Mouse (Mus musculus) liver, adult (tissue): ENCODE results near the gene Coro2b.

Experiments used
- GATA4 ChIP-seq: IDR thresholded peaks from 2 replicates; pipeline ENCODE4 v1.6.1; 2014; ENCODE audit warnings: mild to moderate bottlenecking, low read length; ENCODE audit not compliant: insufficient replicate concordance

Coro2b gene

DNA sequence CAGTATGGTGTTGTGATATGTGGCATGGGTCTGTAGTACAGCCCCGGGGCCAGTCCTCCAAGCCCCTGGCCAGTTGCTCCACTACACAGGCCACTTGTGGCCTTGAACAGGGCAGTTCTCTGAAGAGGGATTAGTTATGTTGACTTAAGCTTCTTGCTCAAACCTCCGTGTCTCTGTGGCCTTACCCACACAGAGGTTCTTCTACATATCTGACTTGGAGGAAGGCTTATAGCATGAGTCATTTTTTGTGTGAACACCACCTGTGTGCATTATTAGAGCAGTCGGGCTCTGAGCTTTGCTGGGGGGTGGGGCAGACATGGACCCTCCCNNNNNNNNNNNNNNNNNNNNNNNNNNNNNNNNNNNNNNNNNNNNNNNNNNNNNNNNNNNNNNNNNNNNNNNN, 162.6 kb downstream of the Coro2b start:
- TF ChIP-seq GATA4, result no peak

DNA sequence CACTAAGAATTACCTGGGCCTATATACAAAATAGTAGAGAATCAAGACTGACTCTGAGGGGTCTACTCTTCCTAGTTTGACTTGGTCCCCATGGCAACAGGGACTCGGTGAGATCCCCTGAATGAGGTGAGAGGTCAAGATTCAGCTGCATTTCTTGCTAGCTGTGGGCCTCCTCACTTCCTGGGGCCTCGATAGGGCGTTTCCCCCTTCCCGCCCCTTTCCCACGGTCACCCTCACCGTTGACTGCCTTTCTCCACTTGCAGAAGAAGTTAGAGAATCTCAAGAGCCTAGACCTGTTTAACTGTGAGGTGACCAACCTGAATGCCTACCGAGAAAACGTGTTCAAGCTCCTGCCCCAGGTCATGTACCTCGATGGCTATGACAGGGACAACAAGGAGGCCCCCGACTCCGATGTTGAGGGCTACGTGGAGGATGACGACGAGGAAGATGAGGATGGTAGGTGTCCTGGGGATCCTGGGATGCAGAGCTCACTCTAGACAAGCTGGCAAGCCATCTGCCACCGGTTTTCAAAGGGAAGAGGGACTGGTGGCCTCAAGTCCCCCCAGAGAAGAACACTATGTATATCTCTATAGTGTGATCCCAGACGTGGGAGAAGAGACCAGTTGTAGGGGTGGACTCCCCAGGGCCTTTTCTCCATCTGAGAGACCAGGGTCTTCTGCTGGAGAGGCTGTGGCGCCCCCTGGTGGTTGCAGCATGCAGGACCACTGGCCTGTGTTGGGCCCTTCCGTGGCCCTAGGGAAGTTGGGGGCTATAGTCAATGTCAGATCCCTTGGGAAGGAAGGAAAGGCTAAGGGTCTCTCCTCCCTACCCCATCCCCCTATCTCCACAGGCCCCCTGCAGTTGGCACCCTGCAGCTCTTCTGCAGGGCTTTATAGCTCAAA, 163.4 kb downstream of the Coro2b start:
- no peak for TF ChIP-seq GATA4

DNA sequence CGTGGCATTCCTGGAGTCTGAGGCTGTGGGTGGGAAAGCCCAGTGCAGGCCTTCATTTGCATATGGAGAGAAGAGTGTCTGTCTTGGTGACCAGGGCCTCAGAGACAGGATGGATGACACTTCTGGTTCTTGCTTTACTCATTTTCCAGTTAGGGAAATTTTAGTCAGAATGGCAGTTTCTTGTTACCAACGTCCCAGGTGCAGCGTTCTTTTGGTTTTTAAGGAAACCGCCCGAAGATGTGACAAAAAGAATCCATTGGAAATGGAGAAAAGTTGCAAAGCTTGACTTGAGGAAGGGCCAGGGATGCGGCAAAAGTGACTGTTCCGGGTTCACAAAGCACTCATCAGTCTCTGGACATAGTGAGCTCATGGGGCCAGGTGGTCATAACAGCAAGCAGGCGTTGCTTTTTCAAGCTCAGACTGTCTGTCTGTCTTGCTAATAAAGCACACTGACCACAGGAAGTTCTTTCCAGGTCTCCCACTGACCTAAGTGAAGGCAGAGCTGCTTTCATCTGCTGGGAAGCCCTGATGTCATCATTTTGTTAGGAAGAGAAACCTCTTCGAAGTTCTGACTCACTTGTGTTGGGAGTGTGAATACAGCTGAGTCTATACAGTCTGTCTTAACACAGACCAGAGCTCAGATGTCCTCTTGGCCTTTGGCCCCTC, 164.2 kb downstream of the Coro2b start:
- no peak for TF ChIP-seq GATA4

GRCm38 (mm10) chr9:62371745-62372555, 164.9 kb downstream of the Coro2b start:
- TF ChIP-seq GATA4, result no peak

GRCm38 (mm10) chr9:62370648-62371280, 166.1 kb downstream of the Coro2b start:
- no peak for TF ChIP-seq GATA4

- TF ChIP-seq GATA4, result no peak
Observed at GRCm38 (mm10) chr9:62370186-62370585, 166.7 kb downstream of the Coro2b start.
